Mouse (Mus musculus) embryonic fibroblast, embryonic 13.5 days (primary cell): ENCODE measurements around the gene Gper1. TPM values are rescaled to one million over a fixed set of nuclear protein-coding genes. Genes with fewer than 3 reads are reported as not detected.

Source experiments
- H3K27ac ChIP-seq: 2 replicates; pipeline ENCODE4 v1.5.1; 2012; ENCODE audit warnings: low read length, control low read depth, inconsistent platforms; ENCODE audit not compliant: insufficient read depth
- H3K4me1 ChIP-seq: 2 replicates; pipeline ENCODE4 v1.6.1; 2011; ENCODE audit warnings: low read length; ENCODE audit not compliant: control insufficient read depth, insufficient read depth
- H3K4me3 ChIP-seq: 2 replicates; pipeline ENCODE4 v1.5.1; 2011; ENCODE audit warnings: mild to moderate bottlenecking, control low read depth, low read length; ENCODE audit not compliant: insufficient read depth
- CTCF ChIP-seq: IDR thresholded peaks from 2 replicates; pipeline ENCODE4 v1.5.1; 2011; ENCODE audit warnings: mild to moderate bottlenecking, control low read depth, low read length, moderate library complexity, borderline replicate concordance; ENCODE audit not compliant: insufficient read depth
- POLR2A ChIP-seq: IDR thresholded peaks from 2 replicates; pipeline ENCODE4 v1.6.1; 2011; ENCODE audit warnings: low read depth, mild to moderate bottlenecking, control low read depth, low read length, moderate library complexity
- polyA plus RNA-seq: library from polyadenylated mRNA; stranded (reverse); fragments of >200 nt; gene quantifications from 2 replicates; pipeline ENCODE4 v1.2.4, GENCODE M21; 2011; ENCODE audit warnings: low read depth; ENCODE audit not compliant: missing spikeins, insufficient read length

The Gper1 gene
- polyA plus RNA-seq, 1 experiment = 7.1 TPM

DNA sequence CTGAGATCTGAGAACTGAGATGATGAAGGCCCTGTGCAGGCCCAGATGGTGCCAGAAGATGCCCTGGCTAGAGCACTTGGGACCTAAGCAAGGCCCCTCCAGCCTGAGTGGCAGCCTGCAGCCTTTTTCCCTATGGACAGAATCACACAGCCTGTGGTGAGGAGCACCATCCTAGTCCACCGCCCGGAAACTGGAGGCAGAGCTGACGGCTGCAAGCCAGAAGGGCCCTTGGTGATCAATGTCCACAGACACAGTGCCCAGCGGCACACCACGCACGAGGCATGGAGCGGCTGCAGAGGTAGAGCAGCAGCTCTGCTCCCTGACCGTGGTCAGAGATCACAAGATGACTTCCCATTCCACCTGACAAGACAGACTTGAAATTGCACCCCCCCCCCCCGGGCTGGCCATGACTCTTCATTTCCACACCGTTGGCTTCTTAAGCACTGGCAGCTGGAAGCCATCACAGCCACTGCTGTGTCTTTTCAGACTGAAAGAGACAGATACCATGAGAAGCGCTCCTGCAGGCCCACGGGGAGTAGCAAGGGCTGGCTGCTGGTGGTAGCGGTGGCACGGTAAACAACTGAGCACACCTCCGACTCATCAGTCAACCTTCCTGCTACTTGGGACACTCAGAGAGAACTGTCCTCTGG, 11.2 kb upstream of the Gper1 start:
- Histone ChIP-seq H3K27ac (no peak overlapping the region), H3K4me3 (no peak overlapping the region), H3K4me1 (0 out of 2 replicates have a peak, but pooled peaks cover 3% of the 10 kb centered on the region)
- no peak for TF ChIP-seq CTCF
- no peak for TF ChIP-seq POLR2A

DNA sequence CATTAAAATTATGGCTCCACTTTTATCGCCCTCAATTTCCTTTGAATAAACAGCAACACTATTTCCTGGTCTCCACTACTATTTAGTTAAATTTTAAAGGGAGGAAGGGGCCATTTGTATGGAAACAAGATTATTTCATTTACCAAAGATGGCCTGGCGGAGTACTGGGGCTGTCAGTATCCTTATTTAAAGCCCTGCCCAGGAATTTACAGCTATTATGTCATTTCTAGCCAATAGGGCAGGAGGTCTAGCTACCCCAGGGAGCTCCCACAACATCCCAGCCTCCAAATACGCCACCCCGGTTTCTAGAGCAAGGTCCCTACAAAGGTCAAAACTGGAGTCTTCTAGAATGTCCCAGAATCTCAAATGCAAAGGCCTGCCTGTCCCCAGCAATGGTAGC, 9.4 kb upstream of the Gper1 start:
- TF ChIP-seq POLR2A (no peak), CTCF (no peak)
- no peak overlapping the region for H3K27ac ChIP-seq
- H3K4me3 ChIP-seq = no peak overlapping the region
- no peaks in the 10 kb centered on the region for H3K4me1 ChIP-seq

DNA sequence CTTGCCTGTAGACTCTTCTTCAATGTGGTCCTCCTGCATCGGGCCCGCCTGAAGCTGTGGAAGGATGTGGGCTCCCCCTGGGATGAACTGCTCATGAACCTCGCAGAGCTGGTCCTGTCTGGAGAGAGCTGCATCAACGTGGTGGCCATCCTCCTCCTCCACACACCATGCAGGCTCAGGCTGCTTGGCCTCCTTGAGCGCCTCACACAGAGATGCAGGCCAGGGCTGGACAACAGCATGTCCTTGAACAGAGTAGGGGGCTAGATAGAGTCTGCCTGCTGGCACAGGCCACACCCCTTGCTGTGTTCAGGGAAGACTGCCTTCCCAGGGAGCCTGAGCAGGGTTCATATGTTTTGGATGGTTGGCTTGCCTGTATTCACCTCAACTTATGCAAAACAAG, 8.0 kb upstream of the Gper1 start:
- no peak overlapping the region for H3K4me3 ChIP-seq
- H3K27ac ChIP-seq = no peak overlapping the region
- no peaks in the 10 kb centered on the region for H3K4me1 ChIP-seq
- TF ChIP-seq POLR2A (no peak), CTCF (no peak)

DNA sequence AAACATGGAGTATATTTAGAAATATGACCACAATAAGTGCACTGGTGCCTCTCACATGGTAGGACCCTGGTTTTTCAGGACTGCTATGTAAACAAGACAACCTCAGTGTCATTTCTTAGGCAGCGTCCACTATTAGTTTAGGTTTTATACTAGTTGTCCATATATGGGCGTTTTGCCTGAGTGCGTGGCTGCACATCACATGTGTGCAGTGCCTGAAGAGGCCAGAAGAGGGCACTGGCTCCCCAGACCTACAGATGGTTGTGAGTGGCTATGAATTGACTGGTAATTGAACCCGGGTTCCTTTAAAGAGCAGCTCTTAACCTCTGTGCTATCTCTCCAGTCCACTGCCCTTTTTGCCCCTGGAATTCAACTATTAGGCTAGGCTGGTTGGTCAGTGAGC, 6.0 kb upstream of the Gper1 start:
- H3K4me1 ChIP-seq = no peaks in the 10 kb centered on the region
- no peak overlapping the region for H3K4me3 ChIP-seq
- no peak overlapping the region for H3K27ac ChIP-seq
- TF ChIP-seq POLR2A (no peak), CTCF (no peak)

DNA sequence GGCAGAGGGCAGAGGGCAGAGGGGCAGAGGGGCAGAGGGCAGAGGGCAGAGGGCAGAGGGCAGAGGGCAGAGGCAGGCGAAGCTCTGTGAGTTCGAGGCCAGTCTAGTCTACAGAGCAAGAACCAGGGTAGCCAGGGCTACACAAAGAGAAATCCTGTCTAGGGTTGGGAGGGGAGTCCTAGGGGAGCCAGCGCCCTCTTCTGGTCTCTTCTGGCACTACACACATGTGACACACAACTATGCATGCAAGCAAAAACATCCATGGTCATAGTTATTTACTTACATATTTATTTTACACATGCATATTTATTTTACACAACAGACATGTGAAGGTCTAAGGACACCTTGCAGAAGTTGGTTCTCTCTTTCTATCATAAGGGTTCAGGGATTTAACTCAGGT, 5.5 kb upstream of the Gper1 start:
- Histone ChIP-seq H3K4me1 (no peaks in the 10 kb centered on the region), H3K27ac (no peak overlapping the region), H3K4me3 (no peak overlapping the region)
- TF ChIP-seq CTCF = no peak
- no peak for TF ChIP-seq POLR2A

DNA sequence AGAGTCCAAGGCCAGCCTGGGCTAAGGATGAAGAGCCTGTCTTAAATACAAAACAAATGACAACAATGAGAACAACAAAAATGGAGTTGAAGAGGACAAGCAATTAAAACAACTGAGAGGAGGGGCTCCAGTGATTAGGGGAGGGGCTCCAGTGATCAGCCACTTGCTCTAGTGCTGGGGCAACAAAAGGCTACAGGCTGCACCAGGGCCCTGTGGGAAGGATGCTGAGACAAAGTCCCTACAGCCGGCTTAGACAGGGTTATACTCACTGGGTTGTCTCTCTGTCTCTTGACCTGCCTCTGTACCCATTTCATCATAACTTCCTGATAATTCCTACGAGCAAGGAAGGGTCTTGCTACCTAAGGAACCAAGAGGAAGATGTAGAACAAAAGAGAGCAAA, 4.8 kb upstream of the Gper1 start:
- Histone ChIP-seq H3K4me1 (no peaks in the 10 kb centered on the region), H3K27ac (no peak overlapping the region), H3K4me3 (no peak overlapping the region)
- TF ChIP-seq POLR2A = no peak
- no peak for TF ChIP-seq CTCF

DNA sequence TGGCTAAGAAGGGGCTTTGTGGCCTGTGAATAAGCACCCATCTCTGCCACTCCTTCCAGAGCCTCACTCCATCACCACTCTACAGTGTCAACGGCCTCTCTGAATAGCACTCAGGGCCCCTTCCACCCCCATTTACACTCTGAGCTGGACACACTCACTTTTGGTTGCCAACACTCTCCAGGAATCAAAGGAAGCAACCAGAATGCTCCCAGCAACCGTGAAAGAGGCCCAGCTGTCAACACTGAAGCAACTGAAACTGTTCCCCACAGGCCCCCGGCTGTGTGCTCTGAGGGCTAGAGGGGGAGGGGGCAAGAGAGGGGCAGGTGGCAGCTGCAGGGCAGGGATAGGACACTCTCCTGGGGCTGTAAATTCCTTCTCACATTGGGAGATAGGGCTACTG, 4.3 kb upstream of the Gper1 start:
- no peak for TF ChIP-seq POLR2A
- no peak for TF ChIP-seq CTCF
- Histone ChIP-seq H3K4me1 (no peaks in the 10 kb centered on the region), H3K27ac (no peak overlapping the region), H3K4me3 (no peak overlapping the region)

DNA sequence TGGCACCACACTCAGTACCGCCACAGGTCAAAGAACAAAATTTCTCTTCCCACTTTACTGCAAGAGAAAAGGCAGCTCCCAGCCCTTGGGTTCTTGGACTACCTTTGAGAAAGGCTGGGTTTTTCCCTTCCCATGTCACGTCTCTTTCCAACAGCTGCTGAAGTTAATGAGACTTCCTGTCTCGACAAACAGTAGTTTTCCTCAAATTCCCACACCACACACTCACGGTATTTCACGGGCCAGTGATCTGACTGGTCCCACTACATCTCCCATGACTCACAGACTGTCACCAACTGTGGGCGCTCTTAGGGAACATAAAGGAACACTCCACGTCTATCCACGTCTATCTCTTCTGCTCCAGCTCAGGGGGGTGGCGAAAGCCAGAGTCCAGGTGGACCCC, 2.2 kb downstream of the Gper1 start:
- TF ChIP-seq POLR2A = no peak
- Histone ChIP-seq H3K27ac (no peak overlapping the region), H3K4me3 (no peak overlapping the region), H3K4me1 (no peaks in the 10 kb centered on the region; the same call in 1 of the 2 replicates)

DNA sequence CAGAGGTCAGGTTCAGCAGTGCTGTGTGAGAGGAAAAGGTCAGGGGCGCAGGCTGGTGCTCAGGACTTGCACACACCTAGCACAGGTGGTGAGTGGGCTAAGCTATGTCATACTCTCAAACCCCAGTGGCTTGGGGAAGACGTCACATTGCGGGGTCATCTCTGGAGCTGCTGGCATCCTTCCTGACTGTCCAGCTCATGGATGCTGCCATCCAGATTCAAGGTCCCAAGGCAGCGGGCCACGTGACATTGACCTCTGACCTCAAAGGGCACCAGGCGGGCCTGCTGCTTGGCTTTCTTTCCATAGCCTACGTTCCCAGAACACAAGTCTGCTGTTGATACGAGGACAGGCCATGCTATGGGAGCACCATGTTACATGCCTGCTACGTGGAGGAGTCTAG, 4.0 kb downstream of the Gper1 start:
- Histone ChIP-seq H3K4me1 (no peaks in the 10 kb centered on the region; the same call in 1 of the 2 replicates), H3K27ac (no peak overlapping the region), H3K4me3 (no peak overlapping the region)
- no peak for TF ChIP-seq CTCF
- no peak for TF ChIP-seq POLR2A

DNA sequence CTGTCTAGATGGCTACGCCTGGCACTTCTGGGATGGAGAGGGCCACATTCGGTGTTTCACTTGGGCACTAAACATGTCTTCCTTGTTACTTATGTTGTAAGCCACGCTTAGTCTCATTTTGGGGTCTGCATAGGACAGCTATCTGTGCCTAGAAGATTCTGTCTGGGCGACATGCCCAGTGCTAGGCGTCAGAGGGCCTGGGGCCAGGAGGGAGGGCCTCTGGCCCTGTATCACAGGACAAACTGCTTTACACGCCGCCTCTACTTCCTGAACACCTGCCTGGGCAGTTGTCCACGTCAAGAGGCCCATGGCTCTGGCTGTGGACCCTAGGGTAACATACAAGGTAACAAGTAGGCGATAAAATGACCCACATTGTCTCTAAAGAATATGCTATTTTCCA, 5.0 kb downstream of the Gper1 start:
- H3K4me1 ChIP-seq = no peaks in the 10 kb centered on the region; the same call in 1 of the 2 replicates
- no peak overlapping the region for H3K4me3 ChIP-seq
- TF ChIP-seq POLR2A (no peak), CTCF (no peak)
- H3K27ac ChIP-seq = no peak overlapping the region
